Mouse (Mus musculus) spleen, adult 12 weeks (tissue): ENCODE data around the gene Wdr24.

Source experiments
- DNase-seq: peaks from one replicate; pipeline ENCODE4 v3.0.0; 2022; ENCODE audit warnings: low spot score

Wdr24 gene

GRCm38 (mm10) chr17:25877741-25878610, 54.5 kb downstream of the Wdr24 start:
- no peak for DNase-seq
